Mouse (Mus musculus): ENCODE data around the gene Cav2. TPM values are rescaled to one million over a fixed set of nuclear protein-coding genes. Genes with fewer than 3 reads are reported as not detected.

Gene Cav2
- polyA plus RNA-seq (2014; fragmentation: Nextera tagmentation; extraction: Ambion mirVana) = 49.5 and 58.0 TPM in 2 replicates

- H3K27ac ChIP-seq (ENCODE audit: low read length) = peak within 1 kb of the TSS; percentile 73
- H3K9ac ChIP-seq (replicated peaks; ENCODE audit: low read depth, low read length) = peak within 1 kb of the TSS; percentile 49
- 2% methylated on average over 40 of the region's 40 CpGs for WGBS
- no peaks in the 10 kb centered on the region for H3K36me3 ChIP-seq (ENCODE audit: control insufficient read depth, insufficient read depth, low read length)
- H3K9me3 ChIP-seq (ENCODE audit: control insufficient read depth, low read depth, low read length) = no peaks in the 10 kb centered on the region
- peaks cover 10% of the 10 kb centered on the region for H3K4me1 ChIP-seq (ENCODE audit: control insufficient read depth, insufficient read depth, low read length)
- peak within 1 kb of the TSS; percentile 82 for H3K4me2 ChIP-seq (replicated peaks; ENCODE audit: low read depth, low read length)
- peak; percentile 92 for ATAC-seq (ENCODE audit: insufficient number of reproducible peaks, insufficient read depth, low FRiP score, low read depth)
- no peaks in the 10 kb centered on the region for H3K27me3 ChIP-seq (ENCODE audit: control insufficient read depth, insufficient read depth, low read length)
- peak within 1 kb of the TSS; percentile 42 for H3K4me3 ChIP-seq (ENCODE audit: low read depth, low read length)
Measured at GRCm38 (mm10) chr6:17280939-17281756, at the start of gene Cav2. Cav2 (plus strand) TSS chr6:17281185.

DNA sequence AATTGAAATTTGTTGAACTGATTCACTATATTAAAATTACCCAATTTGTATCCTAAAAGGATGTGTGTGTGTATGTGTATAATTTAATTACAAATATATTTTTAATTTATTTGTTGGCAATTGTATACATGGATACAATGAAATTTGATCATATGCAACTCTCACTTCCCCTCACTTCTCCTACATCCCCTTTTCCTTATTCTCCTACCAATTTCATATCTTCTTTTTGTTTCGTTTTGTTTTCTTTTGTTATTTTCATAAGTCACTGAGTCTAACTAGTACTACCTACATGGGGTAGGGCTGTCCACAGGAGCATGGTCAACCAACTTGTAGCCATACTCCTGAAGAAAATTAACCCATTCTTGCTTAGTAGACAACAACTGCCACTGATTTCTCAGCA, 41.3 kb upstream of the Cav2 start:
- no peak overlapping the region for H3K4me3 ChIP-seq (ENCODE audit: low read depth, low read length)
- H3K4me2 ChIP-seq (replicated peaks; ENCODE audit: low read depth, low read length) = no peak overlapping the region
- no peaks in the 10 kb centered on the region for H3K27me3 ChIP-seq (ENCODE audit: control insufficient read depth, insufficient read depth, low read length)
- ATAC-seq (ENCODE audit: insufficient number of reproducible peaks, insufficient read depth, low FRiP score, low read depth) = no peak
- no peaks in the 10 kb centered on the region for H3K4me1 ChIP-seq (ENCODE audit: control insufficient read depth, insufficient read depth, low read length)
- no peaks in the 10 kb centered on the region for H3K36me3 ChIP-seq (ENCODE audit: control insufficient read depth, insufficient read depth, low read length)
- H3K9ac ChIP-seq (replicated peaks; ENCODE audit: low read depth, low read length) = no peak overlapping the region
- 81% methylated on average over 1 of the region's 1 CpGs for WGBS
- no peaks in the 10 kb centered on the region for H3K9me3 ChIP-seq (ENCODE audit: control insufficient read depth, low read depth, low read length)
- no peak overlapping the region for H3K27ac ChIP-seq (ENCODE audit: low read length)

GRCm38 (mm10) chr6:17241013-17241412, 40.0 kb upstream of the Cav2 start:
- no peaks in the 10 kb centered on the region for H3K9me3 ChIP-seq (ENCODE audit: control insufficient read depth, low read depth, low read length)
- H3K27me3 ChIP-seq (ENCODE audit: control insufficient read depth, insufficient read depth, low read length) = no peaks in the 10 kb centered on the region
- no peak overlapping the region for H3K4me3 ChIP-seq (ENCODE audit: low read depth, low read length)
- no peak overlapping the region for H3K27ac ChIP-seq (ENCODE audit: low read length)
- H3K9ac ChIP-seq (replicated peaks; ENCODE audit: low read depth, low read length) = no peak overlapping the region
- H3K4me1 ChIP-seq (ENCODE audit: control insufficient read depth, insufficient read depth, low read length) = no peaks in the 10 kb centered on the region
- WGBS = 92% methylated on average over 1 of the region's 1 CpGs
- no peak for ATAC-seq (ENCODE audit: insufficient number of reproducible peaks, insufficient read depth, low FRiP score, low read depth)
- no peaks in the 10 kb centered on the region for H3K36me3 ChIP-seq (ENCODE audit: control insufficient read depth, insufficient read depth, low read length)
- H3K4me2 ChIP-seq (replicated peaks; ENCODE audit: low read depth, low read length) = no peak overlapping the region

- no peak for ATAC-seq (ENCODE audit: insufficient number of reproducible peaks, insufficient read depth, low FRiP score, low read depth)
- WGBS = 94% methylated on average over 2 of the region's 2 CpGs
- Histone ChIP-seq H3K4me1 (ENCODE audit: control insufficient read depth, insufficient read depth, low read length) (no peaks in the 10 kb centered on the region), H3K27me3 (ENCODE audit: control insufficient read depth, insufficient read depth, low read length) (no peaks in the 10 kb centered on the region), H3K9ac (replicated peaks; ENCODE audit: low read depth, low read length) (no peak overlapping the region), H3K4me2 (replicated peaks; ENCODE audit: low read depth, low read length) (no peak overlapping the region), H3K27ac (ENCODE audit: low read length) (no peak overlapping the region), H3K36me3 (ENCODE audit: control insufficient read depth, insufficient read depth, low read length) (no peaks in the 10 kb centered on the region), H3K9me3 (ENCODE audit: control insufficient read depth, low read depth, low read length) (no peaks in the 10 kb centered on the region), H3K4me3 (ENCODE audit: low read depth, low read length) (no peak overlapping the region)
Measured at GRCm38 (mm10) chr6:17246959-17247358, 34.0 kb upstream of the Cav2 start.

- Histone ChIP-seq H3K4me3 (ENCODE audit: low read depth, low read length) (no peak overlapping the region), H3K9ac (replicated peaks; ENCODE audit: low read depth, low read length) (no peak overlapping the region), H3K36me3 (ENCODE audit: control insufficient read depth, insufficient read depth, low read length) (no peaks in the 10 kb centered on the region), H3K9me3 (ENCODE audit: control insufficient read depth, low read depth, low read length) (no peaks in the 10 kb centered on the region), H3K4me1 (ENCODE audit: control insufficient read depth, insufficient read depth, low read length) (no peaks in the 10 kb centered on the region), H3K27ac (ENCODE audit: low read length) (no peak overlapping the region), H3K4me2 (replicated peaks; ENCODE audit: low read depth, low read length) (no peak overlapping the region), H3K27me3 (ENCODE audit: control insufficient read depth, insufficient read depth, low read length) (no peaks in the 10 kb centered on the region)
- ATAC-seq (ENCODE audit: insufficient number of reproducible peaks, insufficient read depth, low FRiP score, low read depth) = no peak
- WGBS = 87% methylated on average over 3 of the region's 3 CpGs
Measured at GRCm38 (mm10) chr6:17247673-17248072, 33.3 kb upstream of the Cav2 start.

DNA sequence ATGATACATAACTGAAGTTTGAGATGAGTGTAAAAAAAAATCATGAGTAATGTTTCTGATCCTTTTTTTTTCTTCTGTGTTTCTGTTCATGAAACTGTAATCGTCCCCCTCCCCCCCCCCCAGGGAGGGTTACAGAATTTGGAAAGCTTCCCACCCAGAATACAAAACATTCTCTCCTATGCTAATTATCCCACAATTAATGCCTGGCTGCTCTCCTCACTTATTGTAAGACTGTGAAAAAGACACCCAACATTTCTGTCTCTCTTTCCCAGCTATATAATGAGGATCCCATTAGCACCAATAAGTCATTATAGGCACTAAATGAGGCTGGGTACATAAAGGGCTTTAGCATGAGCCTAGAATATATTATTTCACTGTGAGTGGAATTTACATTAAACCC, 32.7 kb upstream of the Cav2 start:
- no peaks in the 10 kb centered on the region for H3K9me3 ChIP-seq (ENCODE audit: control insufficient read depth, low read depth, low read length)
- H3K9ac ChIP-seq (replicated peaks; ENCODE audit: low read depth, low read length) = no peak overlapping the region
- WGBS = 89% methylated on average over 1 of the region's 1 CpGs
- H3K27ac ChIP-seq (ENCODE audit: low read length) = no peak overlapping the region
- no peak for ATAC-seq (ENCODE audit: insufficient number of reproducible peaks, insufficient read depth, low FRiP score, low read depth)
- H3K27me3 ChIP-seq (ENCODE audit: control insufficient read depth, insufficient read depth, low read length) = no peaks in the 10 kb centered on the region
- H3K4me1 ChIP-seq (ENCODE audit: control insufficient read depth, insufficient read depth, low read length) = no peaks in the 10 kb centered on the region
- no peaks in the 10 kb centered on the region for H3K36me3 ChIP-seq (ENCODE audit: control insufficient read depth, insufficient read depth, low read length)
- H3K4me3 ChIP-seq (ENCODE audit: low read depth, low read length) = no peak overlapping the region
- no peak overlapping the region for H3K4me2 ChIP-seq (replicated peaks; ENCODE audit: low read depth, low read length)

DNA sequence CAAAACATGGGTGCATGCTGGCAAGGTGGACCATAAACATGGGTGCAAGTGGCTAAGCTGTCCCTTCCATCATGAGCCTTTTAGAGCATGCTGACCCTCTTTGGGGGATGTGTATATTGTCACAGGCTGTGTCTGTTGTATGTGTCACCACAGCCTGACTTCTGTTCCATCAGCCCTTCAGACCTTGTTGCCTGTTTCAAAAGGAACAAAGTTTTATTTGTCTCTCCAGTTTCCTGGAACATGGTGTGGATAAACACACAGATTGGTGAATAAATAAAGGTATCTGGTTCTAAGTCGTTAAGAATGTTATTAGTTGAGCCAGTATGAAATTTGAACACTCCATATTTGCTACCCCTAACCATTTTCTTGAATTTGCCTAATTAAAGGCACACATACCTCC, 29.0 kb upstream of the Cav2 start:
- ATAC-seq (ENCODE audit: insufficient number of reproducible peaks, insufficient read depth, low FRiP score, low read depth) = no peak
- no peaks in the 10 kb centered on the region for H3K4me1 ChIP-seq (ENCODE audit: control insufficient read depth, insufficient read depth, low read length)
- H3K4me3 ChIP-seq (ENCODE audit: low read depth, low read length) = no peak overlapping the region
- H3K36me3 ChIP-seq (ENCODE audit: control insufficient read depth, insufficient read depth, low read length) = no peaks in the 10 kb centered on the region
- no peaks in the 10 kb centered on the region for H3K27me3 ChIP-seq (ENCODE audit: control insufficient read depth, insufficient read depth, low read length)
- no peak overlapping the region for H3K27ac ChIP-seq (ENCODE audit: low read length)
- no peak overlapping the region for H3K9ac ChIP-seq (replicated peaks; ENCODE audit: low read depth, low read length)
- WGBS = 65% methylated on average over 1 of the region's 1 CpGs
- H3K4me2 ChIP-seq (replicated peaks; ENCODE audit: low read depth, low read length) = no peak overlapping the region
- no peaks in the 10 kb centered on the region for H3K9me3 ChIP-seq (ENCODE audit: control insufficient read depth, low read depth, low read length)

DNA sequence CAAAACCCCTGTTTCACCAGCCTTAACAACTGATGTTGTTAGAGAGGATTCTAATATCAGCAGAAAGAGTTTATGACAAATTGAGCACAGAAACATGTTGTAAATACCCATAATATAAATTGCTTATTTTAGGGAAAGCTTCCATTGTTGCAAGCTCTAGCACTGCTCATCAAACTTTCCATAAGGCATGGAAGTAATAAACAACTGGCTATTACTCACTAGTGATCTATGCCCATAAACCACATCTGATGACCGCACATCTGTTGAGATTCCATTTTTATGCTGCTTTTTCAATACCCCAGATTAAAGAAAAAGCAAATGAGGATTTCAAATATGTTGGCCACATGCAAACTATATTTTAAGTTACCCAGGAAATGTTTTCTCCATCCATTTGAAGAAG, 22.8 kb upstream of the Cav2 start:
- no peak for ATAC-seq (ENCODE audit: insufficient number of reproducible peaks, insufficient read depth, low FRiP score, low read depth)
- WGBS = 84% methylated on average over 1 of the region's 1 CpGs
- Histone ChIP-seq H3K9ac (replicated peaks; ENCODE audit: low read depth, low read length) (no peak overlapping the region), H3K27me3 (ENCODE audit: control insufficient read depth, insufficient read depth, low read length) (no peaks in the 10 kb centered on the region), H3K4me1 (ENCODE audit: control insufficient read depth, insufficient read depth, low read length) (no peaks in the 10 kb centered on the region), H3K9me3 (ENCODE audit: control insufficient read depth, low read depth, low read length) (no peaks in the 10 kb centered on the region), H3K36me3 (ENCODE audit: control insufficient read depth, insufficient read depth, low read length) (no peaks in the 10 kb centered on the region), H3K4me3 (ENCODE audit: low read depth, low read length) (no peak overlapping the region), H3K4me2 (replicated peaks; ENCODE audit: low read depth, low read length) (no peak overlapping the region), H3K27ac (ENCODE audit: low read length) (no peak overlapping the region)

DNA sequence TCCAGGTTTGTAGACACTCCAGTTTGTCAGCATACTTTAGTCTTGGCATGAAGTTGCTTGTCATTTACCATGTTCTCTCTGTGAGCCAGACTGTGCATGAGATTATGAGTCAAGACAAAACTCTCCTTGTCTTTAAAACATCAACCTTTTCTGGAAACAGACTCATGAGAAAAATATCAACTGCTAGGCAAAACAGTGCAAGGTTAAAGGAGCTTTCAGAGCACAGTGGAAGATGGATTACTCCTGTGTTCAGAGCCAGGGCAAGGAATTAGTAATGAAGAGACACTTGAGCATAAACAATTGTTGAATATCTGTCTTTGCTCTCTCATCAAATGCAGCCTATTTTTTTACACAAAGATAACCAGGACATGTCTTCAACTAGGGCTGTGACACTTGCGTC, 22.1 kb upstream of the Cav2 start:
- no peaks in the 10 kb centered on the region for H3K27me3 ChIP-seq (ENCODE audit: control insufficient read depth, insufficient read depth, low read length)
- no peak overlapping the region for H3K27ac ChIP-seq (ENCODE audit: low read length)
- no peaks in the 10 kb centered on the region for H3K4me1 ChIP-seq (ENCODE audit: control insufficient read depth, insufficient read depth, low read length)
- no peaks in the 10 kb centered on the region for H3K36me3 ChIP-seq (ENCODE audit: control insufficient read depth, insufficient read depth, low read length)
- no peak overlapping the region for H3K9ac ChIP-seq (replicated peaks; ENCODE audit: low read depth, low read length)
- ATAC-seq (ENCODE audit: insufficient number of reproducible peaks, insufficient read depth, low FRiP score, low read depth) = no peak
- no peak overlapping the region for H3K4me3 ChIP-seq (ENCODE audit: low read depth, low read length)
- 70% methylated on average over 1 of the region's 1 CpGs for WGBS
- no peaks in the 10 kb centered on the region for H3K9me3 ChIP-seq (ENCODE audit: control insufficient read depth, low read depth, low read length)
- H3K4me2 ChIP-seq (replicated peaks; ENCODE audit: low read depth, low read length) = no peak overlapping the region
